Mouse (Mus musculus) stomach, postnatal 0 days (tissue): ENCODE data around the gene Gm49368. TPM values are rescaled to one million over a fixed set of nuclear protein-coding genes. Genes with fewer than 3 reads are reported as not detected.

ENCODE experiments used
- ATAC-seq: fragments of 200-750 bp; cut with Nextera tagmentation; 2 replicates; pipeline ENCODE4 v1.8.0; 2017; ENCODE audit not compliant: low FRiP score, low TSS enrichment
- DNase-seq: peaks from one replicate; pipeline ENCODE4 v3.0.0-alpha.2; 2016; ENCODE audit warnings: low spot score
- H3K27ac ChIP-seq: fragments of 300-500 bp; sonication (generic); replicated peaks from 2 replicates; pipeline ENCODE4 v1.5.1; 2014; ENCODE audit warnings: mild to moderate bottlenecking, control low read depth
- H3K27me3 ChIP-seq: fragments of 300-500 bp; sonication (generic); 2 replicates; pipeline ENCODE4 v1.6.1; 2014; ENCODE audit warnings: low read length; ENCODE audit not compliant: control insufficient read depth, insufficient read depth
- H3K36me3 ChIP-seq: fragments of 300-500 bp; sonication (generic); 2 replicates; pipeline ENCODE4 v1.6.1; 2014; ENCODE audit warnings: low read length, mixed read lengths; ENCODE audit not compliant: control insufficient read depth, insufficient read depth
- H3K4me1 ChIP-seq: fragments of 300-500 bp; sonication (generic); replicated peaks from 2 replicates; pipeline ENCODE4 v1.6.1; 2014; ENCODE audit warnings: antibody characterized with exemption; ENCODE audit not compliant: control insufficient read depth, insufficient read depth
- H3K4me2 ChIP-seq: fragments of 300-500 bp; sonication (generic); replicated peaks from 2 replicates; pipeline ENCODE4 v1.6.1; 2014; ENCODE audit warnings: low read depth, mild to moderate bottlenecking, control low read depth, moderate library complexity
- H3K4me3 ChIP-seq: fragments of 300-500 bp; sonication (generic); 2 replicates; pipeline ENCODE4 v1.5.1; 2014; ENCODE audit warnings: low read depth, low read length, control low read depth
- H3K9ac ChIP-seq: fragments of 300-500 bp; sonication (generic); 2 replicates; pipeline ENCODE4 v1.6.1; 2014; ENCODE audit warnings: mild to moderate bottlenecking, low read length, control low read depth, mixed read lengths
- H3K9me3 ChIP-seq: fragments of 300-500 bp; sonication (generic); 2 replicates; pipeline ENCODE4 v1.6.1; 2016; ENCODE audit warnings: low read length; ENCODE audit not compliant: control insufficient read depth
- CTCF ChIP-seq: IDR thresholded peaks from 2 replicates; pipeline ENCODE4 v1.5.1; 2016; ENCODE audit warnings: antibody characterized with exemption, low read depth, mild to moderate bottlenecking, moderate library complexity
- EP300 ChIP-seq: optimal IDR thresholded peaks from 2 replicates; pipeline ENCODE3; 2016; ENCODE audit warnings: antibody characterized with exemption
- WGBS: fragments of 180-500 bp; shearing (Covaris S2); extraction: QIAGEN DNeasy Blood & Tissue Kit; methylation state at CpG from one replicate; pipeline ENCODE4 v1.1.7; 2014; 5-methylcytosine and 5-hydroxymethylcytosine counted together
- polyA plus RNA-seq: library from polyadenylated mRNA; unstranded; fragments of >200 nt; fragmentation: Nextera tagmentation; extraction: Ambion mirVana; gene quantifications from 2 replicates; pipeline ENCODE4 v1.2.1, GENCODE M21; 2015

Gm49368 gene
- polyA plus RNA-seq, 1 experiment from 2014 or later: not detected

- Histone ChIP-seq H3K9ac (no peak overlapping the region), H3K36me3 (no peaks in the 10 kb centered on the region), H3K4me3 (no peak overlapping the region), H3K4me2 (no peak overlapping the region), H3K27ac (no peak overlapping the region), H3K27me3 (no peaks in the 10 kb centered on the region), H3K9me3 (no peaks in the 10 kb centered on the region), H3K4me1 (no peaks in the 10 kb centered on the region)
- DNase-seq (no peak), ATAC-seq (no peak)
- TF ChIP-seq EP300: no peak
- TF ChIP-seq CTCF: no peak
- 74% methylated on average over 4 of the region's 4 CpGs for WGBS
Measured at GRCm38 (mm10) chr7:128071816-128072215, 9.3 kb downstream of the Gm49368 start.

GRCm38 (mm10) chr7:128080012-128080411, 17.5 kb downstream of the Gm49368 start:
- no peaks in the 10 kb centered on the region for H3K4me1 ChIP-seq
- no peak overlapping the region for H3K27ac ChIP-seq
- no peak overlapping the region for H3K4me3 ChIP-seq
- DNase-seq: peak; percentile 10
- no peaks in the 10 kb centered on the region for H3K27me3 ChIP-seq
- TF ChIP-seq CTCF (no peak), EP300 (no peak)
- H3K9ac ChIP-seq: no peak overlapping the region
- no peaks in the 10 kb centered on the region for H3K9me3 ChIP-seq
- no peak for ATAC-seq
- WGBS: 76% methylated on average over 8 of the region's 8 CpGs
- H3K4me2 ChIP-seq: no peak overlapping the region
- no peaks in the 10 kb centered on the region for H3K36me3 ChIP-seq

GRCm38 (mm10) chr7:128089141-128089540, 26.7 kb downstream of the Gm49368 start:
- Histone ChIP-seq H3K4me3 (no peak overlapping the region), H3K27ac (no peak overlapping the region), H3K27me3 (no peaks in the 10 kb centered on the region), H3K36me3 (no peaks in the 10 kb centered on the region), H3K4me1 (no peaks in the 10 kb centered on the region), H3K4me2 (no peak overlapping the region), H3K9ac (no peak overlapping the region), H3K9me3 (no peaks in the 10 kb centered on the region)
- TF ChIP-seq EP300 (no peak), CTCF (no peak)
- 62% methylated on average over 7 of the region's 7 CpGs for WGBS
- DNase-seq (no peak), ATAC-seq (no peak)

- Histone ChIP-seq H3K9ac (no peak overlapping the region), H3K4me1 (no peaks in the 10 kb centered on the region), H3K4me2 (no peak overlapping the region), H3K27ac (no peak overlapping the region), H3K27me3 (no peaks in the 10 kb centered on the region), H3K9me3 (no peaks in the 10 kb centered on the region), H3K36me3 (no peaks in the 10 kb centered on the region), H3K4me3 (no peak overlapping the region)
- WGBS: 76% methylated on average over 1 of the region's 1 CpGs
- no peak for ATAC-seq
- no peak for TF ChIP-seq EP300
- peak; percentile 45 for TF ChIP-seq CTCF
- no peak for DNase-seq
Measured at GRCm38 (mm10) chr7:128098135-128098534, 35.7 kb downstream of the Gm49368 start.

GRCm38 (mm10) chr7:128100742-128101357, 38.4 kb downstream of the Gm49368 start:
- 70% methylated on average over 2 of the region's 2 CpGs for WGBS
- H3K27me3 ChIP-seq: no peaks in the 10 kb centered on the region
- no peaks in the 10 kb centered on the region for H3K4me1 ChIP-seq
- no peak overlapping the region for H3K4me3 ChIP-seq
- TF ChIP-seq CTCF (peak; percentile 17; the same call in 1 of the 2 replicates), EP300 (no peak)
- ATAC-seq (no peak), DNase-seq (no peak)
- no peaks in the 10 kb centered on the region for H3K36me3 ChIP-seq
- H3K27ac ChIP-seq: no peak overlapping the region
- no peaks in the 10 kb centered on the region for H3K9me3 ChIP-seq
- no peak overlapping the region for H3K4me2 ChIP-seq
- H3K9ac ChIP-seq: no peak overlapping the region

GRCm38 (mm10) chr7:128105246-128105645, 42.8 kb downstream of the Gm49368 start:
- ATAC-seq (no peak), DNase-seq (no peak)
- Histone ChIP-seq H3K4me3 (no peak overlapping the region), H3K4me2 (no peak overlapping the region), H3K9ac (no peak overlapping the region), H3K36me3 (no peaks in the 10 kb centered on the region), H3K27ac (no peak overlapping the region), H3K4me1 (no peaks in the 10 kb centered on the region), H3K9me3 (no peaks in the 10 kb centered on the region), H3K27me3 (no peaks in the 10 kb centered on the region)
- 41% methylated on average over 4 of the region's 4 CpGs for WGBS
- TF ChIP-seq EP300: no peak
- TF ChIP-seq CTCF: 0 out of 2 replicates have a peak, but pooled peaks have one; percentile 12
